Mouse (Mus musculus) small intestine, adult 2 months (tissue): Measurements from ENCODE around the gene Gm43518.

ENCODE experiments used
- CTCF ChIP-seq: fragments of 200-500 bp; IDR thresholded peaks from 2 replicates; pipeline ENCODE4 v1.5.1; 2012; ENCODE audit warnings: low read depth, mild to moderate bottlenecking, control low read depth, inconsistent platforms, low read length, moderate library complexity, mixed read lengths; ENCODE audit not compliant: insufficient replicate concordance, insufficient read length; ENCODE audit errors: extremely low read depth
- POLR2A ChIP-seq: fragments of 200-500 bp; IDR thresholded peaks from 2 replicates; pipeline ENCODE4 v1.6.1; 2012; ENCODE audit warnings: low read depth, mild to moderate bottlenecking, control low read depth, inconsistent platforms, low read length, moderate library complexity

GRCm38 (mm10) chr5:123884332-123884731, 42.9 kb upstream of the Gm43518 start:
- TF ChIP-seq CTCF (no peak), POLR2A (no peak)
